Mouse (Mus musculus): ENCODE measurements around the gene Tpmt.

Tpmt gene

GRCm38 (mm10) chr13:46976532-46976931 is 68.0 kb downstream of the Tpmt start:
- no peak for DNase-seq (ENCODE audit: low spot score in 2 of 2)

GRCm38 (mm10) chr13:46975930-46976329 is 68.6 kb downstream of the Tpmt start:
- no peak for DNase-seq (ENCODE audit: low spot score in 2 of 2)

- no peak for DNase-seq (ENCODE audit: low spot score in 2 of 2)
Measured at GRCm38 (mm10) chr13:46975031-46975551, 69.4 kb downstream of the Tpmt start.
